Mouse (Mus musculus): ENCODE data around the gene Clip1.

Clip1 gene

GRCm38 (mm10) chr5:123603496-123603895 lies 80.9 kb downstream of the Clip1 start:
- DNase-seq (ENCODE audit: low read depth, low spot score): peak; percentile 90

- no peak for DNase-seq (ENCODE audit: low read depth, low spot score)
Measured at GRCm38 (mm10) chr5:123602174-123602573, 82.2 kb downstream of the Clip1 start.

DNA sequence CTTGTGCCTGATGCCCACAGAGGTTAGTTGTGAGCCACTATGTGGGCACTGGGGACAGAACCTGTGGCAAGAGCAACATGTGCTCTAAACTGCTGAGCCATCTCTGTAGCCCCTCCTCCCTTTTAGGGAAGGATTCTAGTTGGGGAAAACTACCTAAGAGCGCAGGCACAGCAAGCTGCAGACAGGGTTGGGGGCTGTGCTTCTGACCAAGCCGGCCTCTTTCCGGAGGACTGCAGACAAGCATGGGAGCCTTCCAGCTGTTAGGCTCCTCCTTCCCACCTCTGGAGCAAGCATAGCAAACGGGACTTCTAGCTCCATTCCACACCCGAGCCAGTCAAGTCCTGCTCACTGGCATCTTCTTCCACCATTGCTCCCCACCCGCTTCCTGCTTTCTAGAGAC lies 85.1 kb downstream of the Clip1 start:
- DNase-seq (ENCODE audit: low read depth, low spot score): no peak

DNA sequence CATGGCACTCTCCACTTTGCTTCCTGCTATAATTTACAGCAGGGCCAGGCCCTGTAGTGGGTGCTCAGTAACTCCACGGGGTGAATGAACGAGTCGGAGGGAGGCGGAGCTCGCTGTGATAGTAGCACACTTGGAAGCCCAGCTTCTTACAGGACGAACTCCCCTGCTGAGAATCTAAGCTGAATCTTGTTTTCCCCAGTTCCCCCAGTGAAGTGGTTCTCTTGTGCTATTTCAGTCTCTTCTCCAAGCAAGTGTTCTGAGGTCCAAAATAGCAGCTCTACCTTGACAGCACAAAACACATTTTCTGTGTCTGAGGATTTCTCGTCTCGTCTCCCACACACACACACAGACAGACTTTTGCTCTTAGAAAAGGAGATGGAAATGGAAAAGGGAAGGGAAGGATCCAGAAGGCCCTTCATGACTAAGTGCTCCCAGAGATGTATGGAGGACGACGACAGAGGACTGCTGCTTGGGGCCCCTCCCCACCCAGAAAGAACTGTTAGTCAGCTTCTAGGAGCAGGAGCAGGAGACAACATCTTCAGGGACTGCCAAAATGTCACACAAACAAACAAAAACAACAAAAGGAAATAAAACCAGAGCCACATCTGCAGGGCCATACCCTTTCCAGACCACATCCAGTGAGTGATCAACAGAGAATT lies 90.7 kb downstream of the Clip1 start:
- DNase-seq (ENCODE audit: low read depth, low spot score): peak; percentile 93

DNA sequence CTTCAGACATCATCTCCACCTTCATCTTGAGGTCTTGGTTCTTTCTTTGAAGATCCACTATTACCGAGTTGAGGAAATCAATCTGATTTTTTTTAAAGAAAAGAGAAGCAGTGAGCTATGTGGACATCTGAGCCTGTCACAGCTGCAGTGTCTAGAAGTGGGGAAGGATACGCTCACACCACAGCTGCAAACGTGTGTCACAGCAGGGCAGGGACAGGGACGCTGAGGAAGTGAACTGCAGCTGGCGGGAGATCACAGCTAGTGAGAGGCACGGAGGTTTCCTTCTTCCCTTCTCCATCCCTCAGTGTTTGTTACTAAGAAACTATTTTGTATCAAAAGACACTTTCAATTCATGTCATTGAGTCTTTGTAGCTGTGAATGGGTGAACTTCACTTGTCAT lies 104.4 kb downstream of the Clip1 start:
- no peak for DNase-seq (ENCODE audit: low read depth, low spot score)

DNA sequence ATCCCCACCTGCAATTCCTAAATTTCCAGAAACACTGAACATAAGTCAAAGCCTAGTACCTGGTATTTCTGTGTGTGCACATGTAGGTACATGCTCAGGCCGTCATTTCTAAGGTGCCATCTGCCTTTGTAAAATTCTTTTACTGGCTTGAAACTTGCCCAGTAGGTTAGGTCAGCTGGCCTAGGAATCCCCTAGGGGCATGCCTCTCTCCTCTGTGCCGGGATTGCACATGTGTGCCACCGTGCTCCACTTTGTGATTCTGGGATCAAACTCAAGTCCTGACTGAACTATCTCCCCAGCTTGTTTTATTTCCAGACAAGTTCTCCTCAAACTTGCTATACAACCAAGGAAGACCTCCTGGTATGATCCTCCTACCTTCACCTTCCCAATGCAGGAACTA lies 107.7 kb downstream of the Clip1 start:
- no peak for DNase-seq (ENCODE audit: low read depth, low spot score)

DNA sequence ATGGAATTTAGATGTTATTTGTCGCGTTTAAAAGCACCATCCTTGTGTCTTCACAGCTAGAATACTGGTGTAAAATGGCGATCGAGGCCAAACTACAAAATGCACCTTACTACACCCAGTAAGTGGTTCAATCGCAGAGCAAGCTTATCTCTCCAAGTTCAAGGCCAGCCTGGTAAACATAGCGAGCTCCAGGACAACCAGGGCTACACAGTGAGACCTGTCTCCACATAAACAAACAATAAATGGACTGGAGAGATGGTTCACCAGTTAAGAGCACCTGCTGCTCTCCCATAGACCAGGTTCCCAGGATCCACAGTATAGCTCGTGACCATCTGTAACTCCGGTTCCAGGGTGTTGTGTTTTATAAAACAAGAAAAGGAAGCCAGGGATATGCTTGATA lies 111.1 kb downstream of the Clip1 start:
- no peak for DNase-seq (ENCODE audit: low read depth, low spot score)

GRCm38 (mm10) chr5:123572357-123573186 lies 111.8 kb downstream of the Clip1 start, which contains the start of gene Vps33a:
Gene Vps33a (minus strand): TSS chr5:123573038.
- DNase-seq (ENCODE audit: low read depth, low spot score): peak; percentile 99

- DNase-seq (ENCODE audit: low read depth, low spot score): peak; percentile 78
Measured at GRCm38 (mm10) chr5:123561128-123561527, 123.3 kb downstream of the Clip1 start.

GRCm38 (mm10) chr5:123559588-123559987 lies 124.8 kb downstream of the Clip1 start:
- DNase-seq (ENCODE audit: low read depth, low spot score): peak; percentile 63

DNA sequence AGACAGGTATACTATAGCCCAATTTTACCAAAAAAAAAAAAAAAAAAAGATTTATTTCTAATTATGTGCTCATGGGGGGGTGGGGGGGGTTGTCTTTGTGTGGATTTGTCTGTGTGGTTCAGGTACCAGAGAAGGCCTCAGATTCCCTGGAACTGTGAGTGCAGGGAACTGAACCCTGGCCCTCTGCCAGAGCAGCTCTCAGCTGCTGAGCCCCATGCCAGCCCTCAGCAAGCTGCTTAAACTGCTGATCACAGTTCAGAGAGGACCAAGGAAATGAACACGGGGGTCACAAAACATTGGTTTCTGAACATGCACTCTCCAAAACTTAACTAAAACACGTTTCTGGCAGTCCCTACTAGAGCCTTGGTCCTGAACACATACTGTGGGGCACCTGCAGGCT lies 128.0 kb downstream of the Clip1 start:
- peak; percentile 71 for DNase-seq (ENCODE audit: low read depth, low spot score)

GRCm38 (mm10) chr5:123555693-123556092 lies 128.7 kb downstream of the Clip1 start:
- no peak for DNase-seq (ENCODE audit: low read depth, low spot score)

DNA sequence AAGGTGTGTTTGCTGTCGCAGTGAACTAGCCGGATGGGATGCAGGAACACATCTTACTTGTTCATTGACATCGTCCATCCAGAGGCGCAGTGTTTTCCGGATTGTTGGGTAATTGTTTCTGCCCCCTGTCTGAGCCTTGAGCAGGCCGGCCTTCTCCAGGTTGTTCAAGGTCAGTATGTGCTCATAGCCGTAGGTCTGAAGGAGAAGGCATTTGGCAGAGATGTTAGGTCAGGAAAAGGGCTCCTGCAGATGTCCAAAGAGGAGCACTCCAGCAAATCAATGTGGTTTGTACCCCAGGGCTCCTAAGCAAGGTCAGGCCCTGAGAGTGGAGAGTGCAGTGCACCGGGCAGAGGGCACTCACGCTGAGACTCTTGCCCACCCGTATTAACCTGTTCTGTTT lies 150.6 kb downstream of the Clip1 start:
- DNase-seq (ENCODE audit: low read depth, low spot score): no peak

- no peak for DNase-seq (ENCODE audit: low read depth, low spot score)
Measured at GRCm38 (mm10) chr5:123530056-123530455, 154.4 kb downstream of the Clip1 start.

DNA sequence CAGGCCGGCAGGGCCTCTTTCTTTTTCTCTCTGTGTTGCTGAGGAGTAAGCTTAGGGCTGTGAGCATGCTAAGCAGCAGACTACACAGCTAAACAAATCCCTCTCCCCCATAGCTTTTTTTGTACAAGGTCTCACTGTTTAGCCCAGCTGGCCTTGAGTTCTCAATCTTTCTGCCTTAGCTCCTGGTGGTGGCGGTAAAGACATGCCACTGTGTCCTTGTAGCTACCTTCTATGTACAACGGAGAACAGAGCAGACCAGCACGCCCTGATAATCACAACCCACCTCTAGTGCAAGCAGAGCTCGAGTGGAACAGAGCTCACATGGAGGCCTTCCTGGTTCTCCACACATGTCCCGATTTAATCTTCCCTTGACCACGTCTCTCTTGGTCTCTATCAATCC lies 155.8 kb downstream of the Clip1 start:
- DNase-seq (ENCODE audit: low read depth, low spot score): no peak

Measured in brain, adult 2 months (tissue).